ENCODE assay signal across 8 mouse cellular contexts in genomic region chr13:100775252-100776055, GRCm38 (mm10). TPM values are rescaled to one million over a fixed set of nuclear protein-coding genes. Genes with fewer than 3 reads are reported as not detected.
DNase-seq lines count a peak whose midpoint lies in the region; ATAC-seq and TF ChIP-seq lines count a peak whose summit lies in the region.

Cenph (minus strand) TSS chr13:100775899.

- H3K27me3 ChIP-seq in heart, embryonic 11.5 days (ENCODE audit: control insufficient read depth, insufficient read depth, low read length) = no peaks in the 10 kb centered on the region
- no peaks in the 10 kb centered on the region for H3K27me3 ChIP-seq in kidney, embryonic 16.5 days (ENCODE audit: insufficient read depth, low read length)
- no peaks in the 10 kb centered on the region for H3K27me3 ChIP-seq in liver, adult 2 months (ENCODE audit: control insufficient read depth, insufficient read depth, low read length)
- no peaks in the 10 kb centered on the region for H3K27me3 ChIP-seq in myocyte (ENCODE audit: control insufficient read depth, insufficient read depth, insufficient read length)
- no peaks in the 10 kb centered on the region for H3K27me3 ChIP-seq in splenic B cell, adult 2 months (ENCODE audit: control insufficient read depth, insufficient read depth, low read length, poor library complexity, severe bottlenecking)

- 0 out of 2 replicates have a peak, but pooled peaks cover 3% of the 10 kb centered on the region for H3K4me1 ChIP-seq in bone marrow macrophage, adult 2 months (ENCODE audit: control insufficient read depth, insufficient read depth, low read length)
- H3K4me1 ChIP-seq in embryonic fibroblast, embryonic 13.5 days (ENCODE audit: control insufficient read depth, insufficient read depth, low read length) = no peaks in the 10 kb centered on the region
- 0 out of 2 replicates have a peak, but pooled peaks cover 7% of the 10 kb centered on the region for H3K4me1 ChIP-seq in heart, embryonic 11.5 days (ENCODE audit: control insufficient read depth, insufficient read depth, low read length)
- peaks cover 14% of the 10 kb centered on the region for H3K4me1 ChIP-seq in kidney, embryonic 16.5 days (ENCODE audit: insufficient read depth, low read length)
- peaks cover 4% of the 10 kb centered on the region; the same call in 1 of the 2 replicates for H3K4me1 ChIP-seq in liver, adult 2 months (ENCODE audit: control insufficient read depth, insufficient read depth, low read length)

- DNase-seq in A20 (ENCODE audit: low read depth, low spot score) = peak; percentile 93
- DNase-seq in liver, adult 2 months (ENCODE audit: extremely low read depth, low read depth, low spot score) = peak; percentile 70
- DNase-seq in splenic B cell, adult 2 months (ENCODE audit: low read depth, low spot score) = peak; percentile 91

- no peaks in the 10 kb centered on the region for H3K79me2 ChIP-seq in liver, adult 2 months (ENCODE audit: control insufficient read depth, insufficient read depth, low read length)
- H3K79me2 ChIP-seq in myocyte (ENCODE audit: control insufficient read depth, insufficient read depth) = peaks cover 6% of the 10 kb centered on the region

- TF ChIP-seq POLR2A in bone marrow macrophage, adult 2 months (IDR thresholded peaks at IDR 0.05; ENCODE audit: borderline replicate concordance, low read depth, low read length) = 0 out of 2 replicates have a peak, but pooled peaks have one; percentile 19
- TF ChIP-seq POLR2A in embryonic fibroblast, embryonic 13.5 days (IDR thresholded peaks at IDR 0.05; ENCODE audit: low read depth, low read length) = peak; percentile 40; the same call in 1 of the 2 replicates
- TF ChIP-seq POLR2A in liver, adult 2 months (IDR thresholded peaks at IDR 0.05; ENCODE audit: extremely low read depth, insufficient read depth, low read length) = no peak
- no peak for TF ChIP-seq POLR2A in myocyte (IDR thresholded peaks at IDR 0.05; ENCODE audit: insufficient read length, low read depth)

- no peak within 1 kb of the TSS for H3K27ac ChIP-seq in bone marrow macrophage, adult 2 months (ENCODE audit: insufficient read depth, low read depth, low read length)
- no peak within 1 kb of the TSS for H3K27ac ChIP-seq in embryonic fibroblast, embryonic 13.5 days (ENCODE audit: insufficient read depth, low read length)
- H3K27ac ChIP-seq in heart, embryonic 11.5 days (ENCODE audit: low read depth, low read length) = peak within 1 kb of the TSS; percentile 68; the same call in 1 of the 2 replicates
- peak within 1 kb of the TSS; percentile 70 for H3K27ac ChIP-seq in kidney, embryonic 16.5 days (ENCODE audit: low read length)
- no peak within 1 kb of the TSS for H3K27ac ChIP-seq in liver, adult 2 months (replicated peaks; ENCODE audit: insufficient read depth, low read depth, low read length)

- WGBS in heart, embryonic 11.5 days (ENCODE audit: insufficient replicate concordance) = 1% methylated on average over 46 of the region's 46 CpGs
- under 1% methylated on average over 46 of the region's 46 CpGs for WGBS in kidney, embryonic 16.5 days
- WGBS in liver, adult 2 months = under 1% methylated on average over 46 of the region's 46 CpGs

- H3K36me3 ChIP-seq in heart, embryonic 11.5 days (ENCODE audit: control insufficient read depth, insufficient read depth, low read length) = peaks cover 4% of the 10 kb centered on the region; the same call in 1 of the 2 replicates
- H3K36me3 ChIP-seq in kidney, embryonic 16.5 days (ENCODE audit: insufficient read depth, low read length) = peaks cover 26% of the 10 kb centered on the region; the same call in 1 of the 2 replicates
- H3K36me3 ChIP-seq in liver, adult 2 months (ENCODE audit: control insufficient read depth, insufficient read depth, low read length) = no peaks in the 10 kb centered on the region
- H3K36me3 ChIP-seq in myocyte (ENCODE audit: control insufficient read depth, insufficient read depth) = peaks cover under 1% of the 10 kb centered on the region
- no peaks in the 10 kb centered on the region for H3K36me3 ChIP-seq in splenic B cell, adult 2 months (ENCODE audit: control insufficient read depth, insufficient read depth, low read length, poor library complexity, severe bottlenecking)

- peak; percentile 82 for ATAC-seq in heart, embryonic 11.5 days (replicated peaks; ENCODE audit: insufficient number of reproducible peaks, low FRiP score, low TSS enrichment)
- ATAC-seq in kidney, embryonic 16.5 days (ENCODE audit: low FRiP score, low TSS enrichment) = peak; percentile 93

- no peak for TF ChIP-seq CTCF in bone marrow macrophage, adult 2 months (IDR thresholded peaks at IDR 0.05; ENCODE audit: low read depth, low read length)
- no peak for TF ChIP-seq CTCF in embryonic fibroblast, embryonic 13.5 days (IDR thresholded peaks at IDR 0.05; ENCODE audit: borderline replicate concordance, insufficient read depth, low read length)
- TF ChIP-seq CTCF in liver, adult 2 months (IDR thresholded peaks at IDR 0.05; ENCODE audit: low read depth, low read length) = no peak

- peak within 1 kb of the TSS; percentile 97 for H3K4me3 ChIP-seq in bone marrow macrophage, adult 2 months (ENCODE audit: insufficient read depth, low read length)
- peak within 1 kb of the TSS; percentile 79 for H3K4me3 ChIP-seq in embryonic fibroblast, embryonic 13.5 days (ENCODE audit: insufficient read depth, low read length)
- H3K4me3 ChIP-seq in heart, embryonic 11.5 days (ENCODE audit: low read depth, low read length) = peak within 1 kb of the TSS; percentile 93
- H3K4me3 ChIP-seq in kidney, embryonic 16.5 days (ENCODE audit: low read length) = peak within 1 kb of the TSS; percentile 91
- H3K4me3 ChIP-seq in liver, adult 2 months (ENCODE audit: insufficient read depth, low read depth, low read length) = peak within 1 kb of the TSS; percentile 72
- peak within 1 kb of the TSS; percentile 67 for H3K4me3 ChIP-seq in myocyte

- H3K9me3 ChIP-seq in heart, embryonic 11.5 days (replicated peaks; ENCODE audit: control insufficient read depth, low read length) = no peaks in the 10 kb centered on the region
- H3K9me3 ChIP-seq in kidney, embryonic 16.5 days (ENCODE audit: low read length) = no peaks in the 10 kb centered on the region

- H3K9ac ChIP-seq in heart, embryonic 11.5 days (ENCODE audit: low read depth, low read length) = peak within 1 kb of the TSS; percentile 85
- peak within 1 kb of the TSS; percentile 87 for H3K9ac ChIP-seq in kidney, embryonic 16.5 days (replicated peaks; ENCODE audit: low read length)
- peak within 1 kb of the TSS; percentile 44; the same call in 1 of the 2 replicates for H3K9ac ChIP-seq in liver, adult 2 months (ENCODE audit: low read depth, low read length)

- H3K4me2 ChIP-seq in heart, embryonic 11.5 days = peak within 1 kb of the TSS; percentile 92
- H3K4me2 ChIP-seq in kidney, embryonic 16.5 days (replicated peaks; ENCODE audit: low read depth, low read length) = peak within 1 kb of the TSS; percentile 90
- peak within 1 kb of the TSS; percentile 89 for H3K4me2 ChIP-seq in myocyte (ENCODE audit: low read depth)

- H3ac ChIP-seq in myocyte (ENCODE audit: control insufficient read depth, insufficient read length) = peak within 1 kb of the TSS; percentile 11

TF ChIP-seq in myocyte, 11 proteins besides CTCF, POLR2A, EP300 and RAD21:
- TF ChIP-seq TCF12 (IDR thresholded peaks at IDR 0.05; ENCODE audit: insufficient read depth, poor library complexity, severe bottlenecking) = no peak
- no peak for TF ChIP-seq USF1 (IDR thresholded peaks at IDR 0.05; ENCODE audit: low read depth)
- TF ChIP-seq E2F4 (IDR thresholded peaks at IDR 0.05; ENCODE audit: insufficient read depth) = peak; percentile 99
- TF ChIP-seq CEBPB (IDR thresholded peaks at IDR 0.05; ENCODE audit: insufficient read depth, poor library complexity, severe bottlenecking) = no peak

RNA-seq across cellular contexts. Expression of gene Cenph, which starts in this region (rescaled TPM):
- polyA plus RNA-seq in bone marrow macrophage, adult 2 months (2012; ENCODE audit: insufficient read depth, insufficient read length, missing spikeins) = 13.5 and 14.2 TPM in 2 replicates
- polyA plus RNA-seq in embryonic fibroblast, embryonic 13.5 days (2011; ENCODE audit: insufficient read length, low read depth, missing spikeins) = 17.4 and 20.9 TPM in 2 replicates
- polyA plus RNA-seq in heart, embryonic 11.5 days (2014; fragmentation: Nextera tagmentation; extraction: Ambion mirVana) = 27.0 and 31.2 TPM in 2 replicates
- 35.6 and 39.8 TPM in 2 replicates for polyA plus RNA-seq in kidney, embryonic 16.5 days (2015; fragmentation: Nextera tagmentation; extraction: Ambion mirVana)
- total RNA-seq in liver, adult 2 months (2014; rRNA removed) = 0.34 TPM in 1 of 2 replicates, not detected in the other
- polyA plus RNA-seq in liver, adult 2 months (2012; rRNA removed) = 0.17 TPM in 1 of 2 replicates, not detected in the other
- 3.0 TPM for polyA plus RNA-seq in myocyte (2012; fragmentation: generic; extraction: Trizol)

Comparison
In these comparisons a context has a peak if more than half of its experiments do, and no peak if none do; other contexts are left out.
1. Peak in DNase-seq, H3K4me3 ChIP-seq and H3K9ac ChIP-seq in liver, adult 2 months; RNA of the gene not detected or under 1 TPM.
2. H3K27ac ChIP-seq: peak in heart, embryonic 11.5 days (single experiment) and kidney, embryonic 16.5 days (single experiment); none in bone marrow macrophage, adult 2 months (single experiment), embryonic fibroblast, embryonic 13.5 days (single experiment) and liver, adult 2 months (single experiment).
3. POLR2A ChIP-seq: peak in bone marrow macrophage, adult 2 months (single experiment) and embryonic fibroblast, embryonic 13.5 days (single experiment); none in liver, adult 2 months (single experiment) and myocyte (single experiment).
4. Peak in every context shown above with its lines, with median percentiles within 50 percentile points of each other: DNase-seq, H3K4me3 ChIP-seq, H3K4me2 ChIP-seq and H3K9ac ChIP-seq.